Mouse (Mus musculus) left cerebral cortex, adult 8-10 months (tissue): ENCODE results near the gene Th. TPM values are rescaled to one million over a fixed set of nuclear protein-coding genes. Genes with fewer than 3 reads are reported as not detected.

ENCODE experiments used
- DNase-seq, 2 experiments: peaks; one replicate each; pipeline ENCODE4 v3.0.0; 2022; ENCODE audit warnings: low spot score in 2 of 2
- total RNA-seq, 4 experiments: library from RNA; stranded (reverse); gene quantifications; 2 replicates each; pipeline ENCODE4 v1.2.4; 2022

The Th gene
- total RNA-seq = 1 to 10 TPM; 2.4 to 4.9 (median 2.6) TPM

DNA sequence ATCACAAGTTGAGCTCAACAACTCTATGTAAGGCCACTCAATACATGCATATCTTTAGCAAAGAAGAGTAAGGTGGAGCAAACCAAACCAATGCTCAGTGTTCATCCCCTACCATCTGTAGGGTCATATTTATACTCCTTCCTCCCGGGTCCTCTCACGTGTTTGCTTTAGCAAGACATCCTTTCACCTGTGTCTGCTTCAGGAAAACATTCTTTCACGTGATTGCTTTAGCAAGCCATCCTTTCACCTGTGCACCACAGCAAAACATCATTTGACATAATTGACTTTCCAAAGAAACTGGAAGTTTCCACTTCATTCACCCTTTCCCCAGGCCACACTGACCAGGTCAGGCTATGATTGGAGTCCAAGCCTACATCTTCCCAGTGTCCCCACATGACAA, at the start of gene Th:
TSS of gene Th (minus strand) at position 101 of the 400 bp plus-strand sequence.
- no peak for DNase-seq

GRCm38 (mm10) chr7:142968809-142969511, 38.0 kb upstream of the Th start, which contains the start of gene Ascl2:
TSS of gene Ascl2 (minus strand) at chr7:142969264.
- DNase-seq = no peak

- peak; percentile 37 to 44 for DNase-seq
These were observed 37.2 kb upstream of the Th start for GRCm38 (mm10) chr7:142967884-142968808.

DNA sequence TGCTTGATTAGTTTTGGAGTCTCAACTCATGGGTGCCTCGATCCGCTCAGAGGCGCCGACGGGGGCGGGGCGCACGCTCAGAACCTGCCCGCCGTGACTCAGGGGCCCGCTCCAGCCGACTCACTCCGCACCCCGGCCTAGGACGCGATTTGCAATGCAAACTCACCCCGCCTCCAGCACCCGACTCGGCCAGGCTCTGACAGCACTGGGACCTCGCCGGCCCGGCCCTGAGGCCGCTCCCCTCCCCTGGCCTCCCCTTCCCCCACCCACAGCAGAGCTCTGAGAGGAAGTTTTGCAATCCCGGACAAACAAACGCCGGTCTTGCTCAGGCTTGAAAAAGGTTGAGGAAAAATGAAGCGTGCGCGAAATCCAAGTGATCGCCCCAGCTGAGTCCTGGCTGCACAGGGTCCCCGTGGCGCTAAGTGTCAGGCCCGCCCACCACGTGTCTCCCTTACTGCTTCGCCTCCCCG, 36.5 kb upstream of the Th start:
- DNase-seq = no peak

DNA sequence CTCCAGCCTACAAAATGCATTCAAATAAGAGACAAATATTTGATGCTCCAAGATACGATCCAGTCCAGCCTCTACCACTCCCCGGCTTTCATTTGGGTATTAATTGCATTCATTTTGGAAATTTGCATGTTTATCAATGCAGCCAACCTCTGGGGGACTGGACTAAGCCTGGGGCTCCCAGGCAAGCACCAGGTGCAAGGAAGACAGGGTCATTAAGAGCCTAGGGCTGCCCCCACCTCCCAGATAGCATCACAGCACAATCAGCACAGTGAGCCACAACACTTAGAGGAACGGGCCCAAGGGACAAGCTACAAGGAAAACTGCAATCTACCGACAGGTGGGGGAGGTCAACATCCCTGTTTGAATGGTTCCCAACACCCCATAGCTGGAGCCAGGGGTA, 28.8 kb upstream of the Th start:
- DNase-seq = no peak

GRCm38 (mm10) chr7:142958817-142959216, 27.9 kb upstream of the Th start:
- no peak for DNase-seq

DNA sequence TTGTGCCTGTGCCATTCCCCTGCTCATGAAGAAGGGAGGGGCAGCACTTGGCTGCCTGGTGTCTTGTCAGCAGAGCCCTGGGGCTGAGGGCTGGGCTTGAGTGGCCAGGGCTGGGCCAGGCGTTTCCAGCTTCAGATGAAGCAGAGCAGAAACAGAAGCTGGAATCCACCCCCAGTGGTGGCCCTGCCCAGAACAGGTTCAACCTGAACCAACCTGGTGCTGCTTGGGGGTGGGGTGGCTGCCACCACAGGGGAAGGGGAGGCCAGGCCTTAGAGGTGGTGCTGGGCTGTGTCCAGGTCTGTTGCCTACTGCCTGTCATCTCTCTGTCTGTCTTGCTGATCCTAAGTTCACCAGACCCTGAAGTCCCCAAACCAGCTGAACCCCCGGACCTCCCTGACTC, 25.1 kb upstream of the Th start:
- DNase-seq = no peak

GRCm38 (mm10) chr7:142949568-142949967, 18.6 kb upstream of the Th start:
- DNase-seq = no peak

GRCm38 (mm10) chr7:142937631-142938030, 6.7 kb upstream of the Th start:
- no peak for DNase-seq

DNA sequence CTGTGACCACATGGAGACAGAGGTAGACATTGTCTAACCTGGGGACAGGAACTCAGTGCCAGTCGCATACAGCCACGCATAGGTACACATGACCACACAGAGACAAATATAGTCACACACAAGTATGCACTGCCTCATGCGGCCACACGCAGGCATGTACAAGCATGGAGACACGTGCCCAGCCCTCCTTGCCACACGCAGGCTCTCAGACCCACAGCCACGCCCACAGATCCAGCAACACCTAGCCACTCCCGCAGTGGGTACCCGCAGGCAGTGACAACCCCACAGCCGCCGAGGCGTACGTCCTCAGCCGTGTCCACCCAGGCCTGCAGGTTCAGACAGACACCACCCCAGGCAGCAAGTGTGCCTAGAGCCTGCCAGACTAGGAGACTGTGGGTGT, 4.8 kb upstream of the Th start:
- DNase-seq = no peak

DNA sequence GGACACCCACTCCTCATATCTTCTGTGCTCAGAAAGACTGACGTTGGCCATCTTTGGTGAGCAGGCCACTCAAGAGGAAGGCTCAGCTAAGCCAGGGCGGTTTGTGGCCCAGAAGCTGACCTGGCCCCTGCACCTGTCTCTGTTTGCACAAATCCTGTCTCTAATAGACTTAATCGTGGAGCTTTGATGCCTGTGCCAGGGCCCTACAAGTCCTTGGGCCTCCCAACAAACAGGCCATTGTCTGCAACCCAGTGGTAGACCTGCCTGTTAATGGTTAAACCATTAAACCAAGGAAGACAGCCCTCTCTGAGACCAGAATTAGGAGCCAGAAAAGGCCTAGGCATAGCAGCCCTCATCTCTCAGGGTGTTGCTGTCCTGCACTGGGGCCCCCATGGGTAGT, 1.5 kb upstream of the Th start:
- DNase-seq = no peak

- no peak for DNase-seq
These were observed 1.4 kb downstream of the Th start for GRCm38 (mm10) chr7:142929516-142929915.

- DNase-seq = no peak
These were observed 3.6 kb downstream of the Th start for GRCm38 (mm10) chr7:142927293-142927692.

DNA sequence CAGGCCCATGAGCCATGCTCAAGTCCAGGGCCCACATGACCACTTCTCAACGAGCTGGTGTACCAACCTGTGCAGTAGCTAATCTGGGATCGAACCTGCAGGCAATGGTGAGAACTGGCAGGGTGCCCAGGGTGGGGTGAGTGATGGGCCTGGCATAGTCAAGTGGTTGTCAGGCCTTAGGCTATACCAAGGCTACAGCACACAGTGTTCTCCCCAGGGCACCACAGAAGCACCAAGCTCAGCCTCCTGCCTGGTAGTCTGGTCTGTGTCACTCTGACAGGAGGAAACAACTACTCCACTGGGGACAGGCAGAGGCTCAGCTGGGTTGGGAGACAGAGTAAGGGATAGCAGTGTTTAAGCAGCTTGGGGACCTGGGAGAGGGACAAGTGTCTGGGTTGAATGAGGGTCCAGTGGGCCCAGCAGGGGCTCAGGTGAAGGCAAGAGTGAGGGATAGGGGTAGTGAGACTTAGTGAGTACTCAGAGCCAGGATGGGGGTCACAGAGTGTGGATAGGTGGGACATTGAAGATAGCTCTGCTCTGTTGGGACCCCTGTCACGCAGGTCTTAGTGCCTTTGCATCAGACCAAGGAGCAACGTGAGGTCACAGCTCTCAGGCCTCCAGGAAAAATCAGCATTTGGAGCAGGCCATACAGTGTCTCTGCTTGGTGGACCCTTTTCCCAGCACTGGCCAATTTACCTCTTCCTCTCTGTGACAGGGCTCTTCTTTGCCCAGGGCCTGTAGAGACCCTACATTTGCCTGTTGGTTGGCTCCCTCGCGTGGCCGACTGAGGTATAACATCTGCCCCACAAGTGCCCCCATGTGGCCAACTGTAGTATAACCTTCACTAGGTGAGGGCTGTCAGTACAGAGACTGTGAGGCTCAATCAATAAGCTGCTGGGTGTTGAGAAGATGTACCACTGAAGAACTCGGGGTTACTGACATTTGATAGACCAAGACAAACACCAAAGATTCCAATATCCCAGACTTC, 12.0 kb downstream of the Th start:
- DNase-seq = peak; percentile 31 to 84

DNA sequence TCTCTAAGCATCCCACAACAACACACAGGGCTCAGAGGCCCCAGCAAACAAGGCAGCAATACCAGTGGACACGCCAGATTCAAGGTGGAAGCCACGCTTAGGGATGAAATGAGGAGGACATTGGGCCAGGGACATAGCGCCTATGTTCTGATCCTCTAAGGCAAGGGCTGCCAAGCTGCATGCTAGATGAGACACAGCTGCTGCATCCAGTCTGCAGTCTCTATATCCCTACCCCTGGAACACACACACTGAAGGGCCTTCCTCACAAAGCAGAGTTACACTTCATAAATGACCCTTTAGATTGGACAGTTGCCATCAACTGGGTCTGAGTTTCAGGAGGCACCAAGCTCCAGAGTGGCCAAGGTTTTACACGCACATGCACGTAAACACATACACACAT, 13.3 kb downstream of the Th start:
- no peak for DNase-seq

- no peak for DNase-seq
These were observed 14.8 kb downstream of the Th start for GRCm38 (mm10) chr7:142916178-142916577.

GRCm38 (mm10) chr7:142911682-142912081, 19.2 kb downstream of the Th start:
- no peak for DNase-seq

GRCm38 (mm10) chr7:142910104-142910503, 20.8 kb downstream of the Th start:
- DNase-seq = no peak

DNA sequence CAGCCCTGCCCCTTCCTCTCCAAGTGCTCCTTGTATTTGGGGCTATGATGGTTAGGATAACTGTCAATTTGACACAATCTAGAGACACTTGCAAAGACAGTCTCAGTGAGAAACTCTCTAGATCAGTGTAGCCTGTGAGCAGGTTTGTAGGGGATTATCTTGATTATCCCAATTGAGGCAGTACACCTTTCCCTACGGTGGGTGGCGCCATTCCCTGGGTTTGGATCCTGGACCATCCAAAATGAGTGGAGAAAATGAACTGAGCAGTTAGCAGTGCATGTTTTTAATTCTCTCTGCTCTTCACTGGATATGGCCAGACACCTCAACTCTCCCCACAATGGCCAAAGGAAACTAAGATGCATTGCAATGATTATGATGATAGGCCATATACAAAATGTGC, 21.3 kb downstream of the Th start:
- DNase-seq = no peak

- no peak for DNase-seq
These were observed 25.3 kb downstream of the Th start for GRCm38 (mm10) chr7:142905606-142906005.

GRCm38 (mm10) chr7:142904331-142904730, 26.6 kb downstream of the Th start:
- DNase-seq = no peak
